Mouse (Mus musculus) brain, embryonic 14.5 days (tissue): ENCODE measurements around the gene Mrps33.

Source experiments
- CTCF ChIP-seq: fragments of 200-500 bp; IDR thresholded peaks from 2 replicates; pipeline ENCODE4 v1.5.1; 2012; ENCODE audit warnings: inconsistent platforms, mild to moderate bottlenecking, moderate library complexity, borderline replicate concordance; ENCODE audit not compliant: insufficient read depth, insufficient read length; ENCODE audit errors: extremely low read depth
- POLR2A ChIP-seq: fragments of 200-500 bp; IDR thresholded peaks from 2 replicates; pipeline ENCODE4 v1.6.1; 2012; ENCODE audit warnings: mild to moderate bottlenecking, inconsistent platforms, borderline replicate concordance; ENCODE audit not compliant: poor library complexity, insufficient read depth, insufficient read length, severe bottlenecking; ENCODE audit errors: extremely low read depth

- TF ChIP-seq CTCF: no peak
- TF ChIP-seq POLR2A: no peak
Observed at GRCm38 (mm10) chr6:39818922-39819321, 8.1 kb upstream of the Mrps33 start.
